Mouse (Mus musculus) heart, postnatal 0 days (tissue): Measurements from ENCODE around the gene Rdx. TPM values are rescaled to one million over a fixed set of nuclear protein-coding genes. Genes with fewer than 3 reads are reported as not detected.

Experiments used
- ATAC-seq: fragments of 200-750 bp; cut with Nextera tagmentation; 2 replicates; pipeline ENCODE4 v1.8.0; 2017; ENCODE audit warnings: low read depth, moderate number of reproducible peaks, moderate library complexity; ENCODE audit not compliant: insufficient read depth
- DNase-seq: peaks from one replicate; pipeline ENCODE4 v3.0.0-alpha.2; 2016; ENCODE audit warnings: low spot score
- H3K27ac ChIP-seq: fragments of 300-500 bp; sonication (generic); 2 replicates; pipeline ENCODE4 v1.5.1; 2014; ENCODE audit warnings: low read depth, mild to moderate bottlenecking
- H3K27me3 ChIP-seq: fragments of 300-500 bp; sonication (generic); 2 replicates; pipeline ENCODE4 v1.6.1; 2014; ENCODE audit warnings: low read length, mixed read lengths; ENCODE audit not compliant: control insufficient read depth, insufficient read depth
- H3K36me3 ChIP-seq: fragments of 300-500 bp; sonication (generic); replicated peaks from 2 replicates; pipeline ENCODE4 v1.6.1; 2014; ENCODE audit warnings: low read length, mixed read lengths; ENCODE audit not compliant: control insufficient read depth, insufficient read depth
- H3K4me1 ChIP-seq: fragments of 300-500 bp; sonication (generic); 2 replicates; pipeline ENCODE4 v1.6.1; 2014; ENCODE audit warnings: antibody characterized with exemption; ENCODE audit not compliant: control insufficient read depth, insufficient read depth
- H3K4me2 ChIP-seq: fragments of 300-500 bp; sonication (generic); 2 replicates; pipeline ENCODE4 v1.6.1; 2014; ENCODE audit warnings: low read depth, mild to moderate bottlenecking, low read length, moderate library complexity
- H3K4me3 ChIP-seq: fragments of 300-500 bp; sonication (generic); 2 replicates; pipeline ENCODE4 v1.5.1; 2014; ENCODE audit warnings: low read depth, low read length
- H3K9ac ChIP-seq: fragments of 300-500 bp; sonication (generic); replicated peaks from 2 replicates; pipeline ENCODE4 v1.6.1; 2014; ENCODE audit warnings: low read depth, low read length, mixed read lengths
- H3K9me3 ChIP-seq: fragments of 300-500 bp; sonication (generic); replicated peaks from 2 replicates; pipeline ENCODE4 v1.6.1; 2016; ENCODE audit warnings: low read length; ENCODE audit not compliant: control insufficient read depth
- CTCF ChIP-seq: IDR thresholded peaks from 2 replicates; pipeline ENCODE4 v1.5.1; 2016; ENCODE audit warnings: antibody characterized with exemption, control low read depth, low read depth
- EP300 ChIP-seq: IDR thresholded peaks from 2 replicates; pipeline ENCODE4 v1.6.1; 2016; ENCODE audit warnings: antibody characterized with exemption, low read depth
- WGBS: fragments of 180-500 bp; shearing (Covaris S2); extraction: QIAGEN DNeasy Blood & Tissue Kit; methylation state at CpG from one replicate; pipeline ENCODE4 v1.1.7; 2014; 5-methylcytosine and 5-hydroxymethylcytosine counted together
- microRNA-seq: library from miRNA; unstranded; fragments of <30 nt; microRNA quantifications from one replicate; pipeline ENCODE4, GENCODE M21; 2016
- polyA plus RNA-seq: library from polyadenylated mRNA; unstranded; fragments of >200 nt; fragmentation: Nextera tagmentation; extraction: Ambion mirVana; gene quantifications from 2 replicates; pipeline ENCODE4 v1.2.1, GENCODE M21; 2015
- total RNA-seq: library from RNA; depleted of rRNA; stranded (reverse); fragments of >200 nt; gene quantifications from 2 replicates; pipeline ENCODE4 v1.2.3, GENCODE M21; 2014; ENCODE audit warnings: low replicate concordance; rRNA removed

The Rdx gene
- total and polyA plus RNA-seq, 2 experiments from 2014 or later, result 102 to 105 TPM

DNA sequence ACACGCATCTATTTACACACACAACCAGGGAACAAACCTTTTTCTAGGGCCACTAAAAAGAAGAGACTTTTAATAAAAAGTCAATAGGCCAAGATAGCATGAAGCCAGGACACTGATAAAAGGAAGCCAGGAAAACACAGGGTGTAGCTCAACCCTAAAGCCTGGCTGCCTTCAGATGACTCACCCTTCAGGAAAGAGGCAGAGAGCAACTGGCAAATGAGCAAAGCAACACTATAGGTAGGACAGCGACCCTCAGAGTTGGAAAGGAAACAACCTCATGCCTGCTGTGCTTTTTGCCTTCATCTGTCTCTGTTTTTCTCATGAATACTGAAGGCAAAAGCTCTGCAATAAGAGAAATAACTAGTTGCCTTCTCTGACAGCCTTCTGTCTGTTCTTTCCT is 85.8 kb downstream of the Rdx start:
- no peaks in the 10 kb centered on the region for H3K27me3 ChIP-seq
- no peak overlapping the region for H3K9ac ChIP-seq
- 64% methylated on average over 2 of the region's 2 CpGs for WGBS
- H3K4me2 ChIP-seq, result no peak overlapping the region
- H3K9me3 ChIP-seq, result no peaks in the 10 kb centered on the region
- peak overlapping the region; percentile 23; the same call in 1 of the 2 replicates for H3K27ac ChIP-seq
- no peaks in the 10 kb centered on the region for H3K36me3 ChIP-seq
- peaks cover 9% of the 10 kb centered on the region; the same call in 1 of the 2 replicates for H3K4me1 ChIP-seq
- DNase-seq (peak; percentile 15), ATAC-seq (peak; percentile 60; the same call in 1 of the 2 replicates)
- H3K4me3 ChIP-seq, result no peak overlapping the region
- TF ChIP-seq EP300 (no peak), CTCF (no peak)

Small RNA genes within 50 kb of the gene (microRNA-seq; reads per million reads assigned to microRNA genes)
- gene Gm27686 (not detected), gene Mir6244 (not detected)

Other genes starting within 250 kb of the Rdx start
- 56.1 and 89.3 TPM in 2 replicates for gene Fdx1, start 83.6 kb upstream of the Rdx start, total RNA-seq
- 183 and 200 TPM in 2 replicates for gene Fdx1, start 83.6 kb upstream of the Rdx start, polyA plus RNA-seq
- 5.8 and 9.8 TPM in 2 replicates for gene Zc3h12c, start 121.4 kb downstream of the Rdx start, total RNA-seq
- gene Zc3h12c, start 121.4 kb downstream of the Rdx start, polyA plus RNA-seq, result 1.8 and 1.9 TPM in 2 replicates